Mouse (Mus musculus) CD8-positive naive resting alpha-beta T cell, adult 2 months (primary cell): ENCODE data around the gene 4932414N04Rik.
"Not testable (repeated sequence)": the region's sequence is repeated elsewhere in the genome, so short reads cannot be mapped to it uniquely, and the experiment has no call there.

Experiments
- DNase-seq, 2 experiments: peaks; one replicate each; pipeline ENCODE4 v3.0.0; 2022; ENCODE audit warnings: low read depth in 2 of 2, low spot score in 2 of 2

4932414N04Rik gene

GRCm38 (mm10) chr2:68656186-68656585 is at the start of gene 4932414N04Rik:
TSS of gene 4932414N04Rik (plus strand) at chr2:68656486.
- DNase-seq: not testable (repeated sequence)

GRCm38 (mm10) chr2:68732216-68732615 is 75.9 kb downstream of the 4932414N04Rik start:
- DNase-seq: no peak

- DNase-seq: no peak
Observed at GRCm38 (mm10) chr2:68739772-68740739, 83.8 kb downstream of the 4932414N04Rik start.

GRCm38 (mm10) chr2:68744599-68744998 is 88.3 kb downstream of the 4932414N04Rik start:
- no peak for DNase-seq

- DNase-seq: no peak
Observed at GRCm38 (mm10) chr2:68756179-68756578, 99.9 kb downstream of the 4932414N04Rik start.

- no peak for DNase-seq
Observed at GRCm38 (mm10) chr2:68756793-68757192, 100.5 kb downstream of the 4932414N04Rik start.

- DNase-seq: no peak
Observed at GRCm38 (mm10) chr2:68765371-68765770, 109.1 kb downstream of the 4932414N04Rik start.

GRCm38 (mm10) chr2:68767186-68767890 is 111.1 kb downstream of the 4932414N04Rik start:
- no peak for DNase-seq

- peak; percentile 3 to 8 for DNase-seq
Observed at GRCm38 (mm10) chr2:68782268-68783132, 126.2 kb downstream of the 4932414N04Rik start.

GRCm38 (mm10) chr2:68783664-68784063 is 127.4 kb downstream of the 4932414N04Rik start:
- not testable (repeated sequence) for DNase-seq

- DNase-seq: peak; percentile 43 to 58
Observed at GRCm38 (mm10) chr2:68784710-68785427, 128.6 kb downstream of the 4932414N04Rik start.

- DNase-seq: no peak
Observed at GRCm38 (mm10) chr2:68787161-68787675, 130.9 kb downstream of the 4932414N04Rik start.

- DNase-seq: no peak
Observed at GRCm38 (mm10) chr2:68792296-68792695, 136.0 kb downstream of the 4932414N04Rik start.

- no peak for DNase-seq
Observed at GRCm38 (mm10) chr2:68793472-68793871, 137.2 kb downstream of the 4932414N04Rik start.

GRCm38 (mm10) chr2:68794181-68794580 is 137.9 kb downstream of the 4932414N04Rik start:
- DNase-seq: no peak

- DNase-seq: no peak
Observed at GRCm38 (mm10) chr2:68794616-68795015, 138.3 kb downstream of the 4932414N04Rik start.

GRCm38 (mm10) chr2:68796011-68796775 is 139.9 kb downstream of the 4932414N04Rik start:
- no peak for DNase-seq

- DNase-seq: no peak
Observed at GRCm38 (mm10) chr2:68797106-68797505, 140.8 kb downstream of the 4932414N04Rik start.
